Mouse (Mus musculus) thymus, postnatal 4 days (tissue): ENCODE data around the gene Myl6b.
A peak's percentile ranks its signal among the peaks of the same experiment; 100 is the strongest.
"Not testable (repeated sequence)": the region's sequence is repeated elsewhere in the genome, so short reads cannot be mapped to it uniquely, and the experiment has no call there.

Experiments used
- DNase-seq: peaks from one replicate; pipeline ENCODE4 v3.0.0; 2021

The Myl6b gene

DNA sequence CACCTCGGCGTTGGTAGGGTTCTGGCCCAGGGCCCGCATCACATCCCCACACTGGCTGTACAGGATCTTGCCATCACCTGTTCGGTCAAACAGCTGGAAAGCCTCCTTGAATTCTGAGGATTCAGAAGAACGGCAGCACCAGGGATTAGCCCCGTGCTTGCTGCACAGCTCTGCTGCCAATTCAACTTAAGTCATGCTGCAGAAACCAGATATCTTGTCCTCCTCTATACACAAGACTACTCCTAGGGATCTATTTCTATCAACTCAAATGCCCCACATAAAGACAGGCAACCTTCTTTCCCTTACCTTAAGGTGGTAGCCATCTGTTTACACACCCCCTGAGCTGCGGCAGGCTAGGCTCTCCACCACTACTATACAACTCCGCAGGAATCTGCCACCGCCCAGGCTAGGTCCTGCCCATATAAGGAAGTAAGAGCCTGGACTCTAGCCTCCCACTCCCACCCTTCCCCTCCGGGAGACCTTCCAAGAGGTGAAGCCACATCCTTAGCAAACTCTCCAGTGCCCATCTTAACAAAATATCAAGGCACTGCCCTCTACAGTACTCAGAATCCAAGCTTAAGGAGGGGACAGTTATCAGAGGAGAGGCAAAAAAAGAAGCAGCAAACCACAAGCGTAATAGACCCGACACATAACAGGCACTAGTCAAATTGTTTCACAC lies 5.7 kb downstream of the Myl6b start:
- DNase-seq = peak; percentile 51

DNA sequence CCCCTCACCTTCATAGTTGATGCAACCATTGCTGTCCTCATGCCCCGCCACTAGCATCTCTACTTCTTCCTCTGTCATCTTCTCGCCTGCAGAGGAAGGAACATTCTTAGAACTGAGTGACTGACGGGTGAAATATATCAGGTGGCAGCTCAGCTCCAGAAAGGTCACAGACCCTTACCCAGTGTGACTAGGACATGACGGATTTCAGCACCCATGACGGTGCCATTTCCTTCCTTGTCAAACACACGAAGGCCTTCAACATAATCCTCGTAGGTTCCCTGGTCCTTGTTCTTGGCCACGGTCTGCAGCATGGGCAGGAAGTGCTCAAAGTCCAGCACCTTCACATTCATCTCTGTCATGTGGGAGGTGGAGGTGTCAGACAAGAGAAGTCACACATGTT lies 6.4 kb downstream of the Myl6b start:
- DNase-seq = not testable (repeated sequence)

DNA sequence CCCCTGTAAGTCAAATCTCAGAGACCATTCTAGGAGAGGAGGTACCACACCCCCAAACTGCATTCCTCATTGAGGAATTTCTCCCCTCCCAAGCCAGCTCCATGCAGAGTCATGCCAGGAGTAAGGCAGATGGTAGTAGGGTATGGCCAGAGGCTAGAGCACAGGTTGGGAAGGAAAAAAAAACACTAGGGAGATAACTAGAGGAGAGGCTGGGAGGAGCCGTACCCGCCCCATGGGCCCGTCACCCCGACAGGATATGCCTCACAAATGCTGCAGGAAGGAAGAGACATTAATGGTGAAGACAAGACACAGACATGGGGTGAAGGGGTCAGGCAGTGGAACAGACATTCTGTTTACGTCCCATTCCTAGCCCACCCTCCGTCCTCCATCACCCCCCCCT lies 7.0 kb downstream of the Myl6b start:
- DNase-seq = no peak

DNA sequence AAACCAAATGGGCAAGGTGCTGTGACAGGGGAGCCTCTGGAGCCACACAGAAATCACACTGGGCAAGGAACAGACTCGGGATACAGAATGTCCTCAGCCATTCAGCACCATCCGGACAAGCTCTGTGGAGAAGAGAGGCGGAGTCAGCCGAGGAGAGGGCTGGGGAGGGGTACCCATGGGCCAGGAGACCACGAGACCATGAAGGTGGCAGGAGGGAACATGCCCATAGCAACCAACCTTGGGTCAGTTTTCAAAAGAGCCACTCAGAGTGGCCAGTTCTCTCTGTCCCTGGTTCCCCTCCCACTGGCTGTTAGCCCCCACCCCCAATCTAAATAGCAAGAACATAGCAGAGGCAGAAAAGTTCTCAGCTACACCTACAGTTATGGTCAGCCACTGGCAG lies 7.6 kb downstream of the Myl6b start:
- DNase-seq = no peak

DNA sequence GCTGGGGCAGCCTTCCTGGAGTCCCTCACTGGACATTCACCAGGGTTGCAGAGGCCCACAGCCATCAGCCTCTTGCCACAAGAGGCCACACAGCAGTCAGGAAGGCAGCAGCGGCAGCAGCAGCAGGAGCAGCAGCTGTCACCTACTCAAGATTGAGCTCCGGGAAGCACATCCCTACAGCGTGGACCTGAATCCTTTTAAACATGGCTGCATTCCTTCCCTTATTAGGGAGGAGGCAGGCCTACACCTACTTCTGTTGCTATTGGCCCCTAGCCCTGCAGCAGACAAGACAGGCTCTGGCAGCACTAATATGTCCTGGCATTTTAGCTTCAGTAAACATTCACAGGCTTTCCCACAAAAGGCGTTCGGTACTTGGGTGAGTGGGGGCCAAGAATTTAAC lies 8.3 kb downstream of the Myl6b start:
- DNase-seq = no peak

DNA sequence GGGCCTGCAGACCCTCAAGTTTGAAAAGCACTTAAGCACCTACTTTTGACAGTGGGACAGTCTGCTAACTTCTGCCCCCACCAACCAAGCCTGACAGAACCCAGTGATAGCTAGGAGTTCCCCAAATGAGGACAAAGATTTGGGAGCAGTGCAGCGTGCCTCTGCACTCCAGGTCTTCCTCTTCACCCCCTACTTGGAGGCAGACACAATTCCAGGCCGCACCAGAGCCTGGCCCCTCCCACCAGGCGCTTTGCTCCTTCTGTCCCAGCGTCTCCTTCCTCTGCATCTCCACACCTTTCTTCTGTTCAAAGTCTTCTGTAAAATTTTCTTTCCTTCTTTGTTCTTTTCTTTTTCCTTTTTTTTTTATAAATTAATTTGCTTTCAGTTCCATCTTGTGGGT lies 8.7 kb downstream of the Myl6b start:
- no peak for DNase-seq

DNA sequence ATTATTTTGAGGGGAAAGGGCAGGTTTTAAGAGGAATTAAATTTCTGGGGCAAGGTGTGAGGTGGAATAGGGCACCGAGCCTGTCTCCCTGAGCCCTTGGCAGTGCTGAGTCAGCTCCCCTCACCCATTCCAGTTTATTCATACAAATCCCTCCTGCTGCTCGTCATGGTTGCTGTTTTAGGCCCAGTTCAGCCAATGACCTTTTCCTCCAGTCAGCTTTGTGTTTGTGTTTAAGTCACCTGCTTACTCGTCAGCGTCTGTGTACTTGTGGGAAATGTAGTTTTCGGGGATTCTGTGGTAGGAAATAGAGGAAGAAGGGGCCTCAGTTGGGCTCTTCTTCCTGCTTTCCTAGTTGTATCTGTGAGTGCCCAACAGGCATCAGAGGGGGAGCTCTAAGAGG lies 9.1 kb downstream of the Myl6b start:
- DNase-seq = no peak

DNA sequence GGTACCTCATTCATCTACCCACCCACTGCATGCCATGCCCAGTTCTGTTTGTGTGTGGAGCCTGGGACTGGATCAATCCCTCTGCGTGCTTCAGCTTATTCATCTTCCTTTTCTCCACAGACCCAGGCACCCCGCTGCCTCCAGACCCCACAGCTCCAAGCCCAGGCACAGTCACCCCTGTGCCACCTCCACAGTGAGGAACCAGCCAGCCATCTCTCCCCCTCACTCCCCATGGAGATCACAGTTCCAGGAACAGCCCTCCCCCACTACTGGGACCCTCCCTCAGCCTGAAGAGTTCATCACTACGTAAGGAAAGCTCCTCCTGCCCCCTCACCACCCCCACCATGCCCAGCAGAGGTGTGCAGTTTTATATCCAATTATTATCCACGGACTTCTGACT lies 9.7 kb downstream of the Myl6b start:
- DNase-seq = no peak

DNA sequence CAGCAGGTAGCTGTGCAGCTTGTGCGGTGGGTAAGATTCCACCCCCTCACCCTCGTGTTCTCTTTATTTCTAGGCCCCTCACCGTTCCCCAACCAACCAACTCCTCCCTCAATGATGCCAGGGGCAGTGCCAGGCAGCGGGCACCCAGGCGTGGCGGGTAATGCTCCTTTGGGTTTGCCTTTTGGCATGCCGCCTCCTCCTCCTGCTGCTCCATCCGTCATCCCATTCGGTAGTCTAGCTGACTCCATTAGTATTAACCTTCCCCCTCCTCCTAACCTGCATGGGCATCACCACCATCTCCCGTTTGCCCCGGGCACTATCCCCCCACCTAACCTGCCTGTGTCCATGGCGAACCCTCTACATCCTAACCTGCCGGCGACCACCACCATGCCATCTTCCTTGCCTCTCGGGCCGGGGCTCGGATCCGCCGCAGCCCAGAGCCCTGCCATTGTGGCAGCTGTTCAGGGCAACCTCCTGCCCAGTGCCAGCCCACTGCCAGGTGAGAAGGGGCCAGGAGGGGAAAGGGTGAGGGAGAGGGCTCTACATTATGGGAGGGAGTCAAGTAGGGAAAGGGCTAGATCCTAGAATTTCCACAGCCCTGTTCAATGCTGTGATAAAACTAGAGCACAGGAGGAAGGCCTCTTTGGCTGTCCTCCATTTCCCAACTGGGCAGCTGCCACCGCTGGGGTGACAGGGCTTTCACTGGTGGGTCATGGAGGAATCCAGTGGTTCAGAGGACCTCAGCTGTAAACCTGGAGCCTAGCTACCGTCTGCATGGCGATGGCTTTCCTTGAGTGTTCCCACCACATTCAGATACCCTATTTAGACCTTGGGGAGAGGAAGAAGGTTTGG lies 10.4 kb downstream of the Myl6b start:
- DNase-seq = no peak

DNA sequence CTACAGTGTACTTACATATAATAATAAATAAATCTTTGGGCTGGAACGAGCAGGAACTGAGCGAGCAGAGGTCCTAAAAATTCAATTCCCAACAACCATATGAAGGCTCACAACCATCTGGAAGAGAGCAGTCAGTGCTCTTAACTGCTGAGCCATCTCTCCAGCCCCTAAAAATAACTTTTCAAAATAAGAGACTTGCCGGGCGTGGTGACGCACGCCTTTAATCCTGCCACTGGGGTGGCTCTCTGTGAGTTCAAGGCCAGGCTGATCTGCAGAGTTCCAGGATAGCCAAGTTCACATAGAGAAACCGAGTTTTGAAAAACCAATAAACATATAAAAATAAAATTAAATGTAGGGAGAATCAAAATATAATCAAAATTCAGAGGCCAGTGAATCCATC lies 12.1 kb downstream of the Myl6b start:
- DNase-seq = no peak

DNA sequence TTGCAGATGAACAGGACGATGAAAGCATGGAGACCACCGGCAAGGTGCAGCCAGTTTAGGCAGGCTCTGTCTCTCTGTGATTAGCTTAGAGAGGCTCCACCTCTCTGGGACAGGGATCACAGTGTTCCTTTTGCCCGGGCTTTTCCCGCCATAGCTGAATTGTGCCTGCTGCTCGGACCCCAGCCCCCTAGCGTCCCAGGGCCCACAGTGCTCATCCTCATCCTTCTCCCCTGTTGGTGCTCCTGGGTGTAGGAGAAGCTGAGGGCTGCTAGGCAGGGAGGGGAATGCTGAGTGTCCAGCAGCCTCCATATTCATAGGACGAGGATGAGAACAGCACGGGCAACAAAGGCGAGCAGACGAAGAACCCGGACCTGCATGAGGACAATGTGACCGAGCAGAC lies 24.1 kb downstream of the Myl6b start:
- DNase-seq = no peak

DNA sequence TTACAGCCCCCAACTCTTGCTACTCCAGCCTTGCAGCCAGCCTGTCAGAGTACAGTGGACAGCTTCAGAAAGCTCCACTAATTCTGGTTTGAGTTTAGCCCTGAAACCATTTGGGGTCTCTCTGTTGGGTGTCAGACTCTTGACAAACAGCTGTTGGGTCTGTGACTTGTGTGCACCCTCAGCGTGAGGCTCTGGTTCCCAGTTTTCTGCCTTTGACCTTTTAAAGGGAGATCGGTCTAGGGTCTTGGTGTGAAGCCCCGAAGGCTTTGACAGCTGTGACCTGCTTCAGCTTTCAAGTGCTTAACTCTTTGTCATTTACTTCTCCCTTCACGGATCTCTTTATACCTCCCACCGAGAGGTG lies 38.2 kb downstream of the Myl6b start:
- DNase-seq = no peak

DNA sequence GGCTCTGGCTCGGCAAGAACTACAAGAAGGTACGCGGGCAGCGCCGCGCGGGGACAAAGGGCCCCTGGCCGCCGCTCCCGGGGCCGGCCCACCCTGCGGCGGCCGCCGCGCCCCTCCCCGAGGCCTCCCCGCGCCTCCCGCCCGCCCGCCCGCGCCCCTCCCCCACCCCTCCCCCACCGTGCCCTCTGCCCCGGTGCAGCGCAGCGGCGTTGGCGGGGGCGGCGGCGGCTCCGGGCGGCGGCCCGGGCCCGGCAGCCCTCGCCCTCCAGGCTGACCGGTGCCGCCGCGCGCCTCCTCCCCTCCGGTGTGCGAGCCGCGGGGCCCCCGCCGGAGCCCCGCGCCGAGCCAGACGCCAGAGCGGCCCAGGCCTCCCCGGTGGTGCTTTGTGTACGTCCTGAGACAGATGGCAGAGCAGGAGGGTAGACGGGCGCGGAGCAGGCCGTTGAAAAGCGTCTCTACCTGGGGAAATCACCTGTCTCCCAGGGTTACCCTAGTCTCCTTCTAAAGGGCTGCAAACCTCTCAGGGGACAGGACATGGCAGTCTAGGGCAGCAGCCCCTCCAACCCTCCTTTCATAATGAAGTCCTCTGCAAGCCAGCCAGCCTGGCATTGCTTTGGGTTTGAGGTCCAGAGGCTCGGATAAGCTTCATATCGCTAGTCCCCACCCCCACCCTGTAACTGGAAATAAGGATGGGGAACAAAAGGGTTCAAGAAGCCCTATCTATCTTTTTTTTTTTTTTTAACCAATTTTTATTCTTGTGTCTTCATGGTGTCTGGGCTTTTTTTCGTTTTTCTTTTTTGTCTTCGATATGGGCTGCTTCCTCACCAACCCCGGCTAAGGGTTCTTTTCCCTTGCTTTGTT lies 38.8 kb downstream of the Myl6b start:
- DNase-seq = peak; percentile 69

DNA sequence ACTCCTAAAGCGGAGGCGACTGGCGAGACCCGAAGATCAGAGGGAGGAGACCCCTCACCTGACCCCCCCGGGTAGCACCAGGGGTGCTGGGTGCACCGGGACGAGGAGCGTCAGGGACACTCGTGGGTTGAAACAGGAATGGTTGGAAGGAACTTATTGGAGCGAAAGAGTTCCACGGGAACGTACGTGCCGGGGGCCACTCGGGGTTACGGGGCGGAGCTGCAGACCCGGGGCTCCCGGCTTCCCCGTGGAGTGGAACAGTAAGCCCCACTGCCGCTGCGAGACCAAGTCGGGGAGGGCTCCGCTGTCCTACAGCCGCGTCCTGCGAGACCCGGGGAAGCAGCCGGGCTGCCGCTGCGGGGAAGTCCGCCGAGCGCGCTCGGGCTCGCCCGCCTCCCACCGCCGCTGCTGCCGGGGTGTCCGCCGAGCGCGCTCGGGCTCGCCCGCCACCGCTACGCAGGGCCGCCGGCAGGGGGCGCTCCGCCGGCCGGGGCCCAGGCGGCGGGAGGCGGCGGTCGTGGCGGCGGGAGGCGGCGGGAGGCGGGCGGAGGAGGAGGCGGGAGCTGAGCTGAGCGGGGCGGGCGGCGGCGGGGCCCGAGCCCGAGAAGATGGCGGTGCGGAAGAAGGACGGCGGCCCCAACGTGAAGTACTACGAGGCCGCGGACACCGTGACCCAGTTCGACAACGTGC lies 39.6 kb downstream of the Myl6b start, which contains the start of gene Smarcc2:
Gene Smarcc2, plus strand, starts transcription at position 530 of the 690 bp plus-strand sequence.
- DNase-seq = peak; percentile 93

DNA sequence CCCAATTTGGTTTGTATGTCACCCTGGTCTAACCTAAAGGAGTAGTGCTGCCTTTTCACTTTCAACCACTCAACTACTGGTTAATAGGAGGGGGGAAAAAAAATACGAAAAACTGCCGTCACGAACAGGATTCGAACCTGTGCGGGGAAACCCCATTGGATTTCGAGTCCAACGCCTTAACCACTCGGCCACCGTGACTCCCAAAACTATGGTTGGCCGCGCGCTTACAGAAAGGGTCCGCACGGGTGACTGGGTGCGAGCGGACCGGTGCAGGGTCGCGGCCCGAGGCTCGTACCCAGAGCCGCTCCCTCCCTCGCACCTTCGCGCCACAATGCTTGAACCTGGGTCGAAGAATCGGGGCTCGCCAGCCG lies 40.2 kb downstream of the Myl6b start:
- DNase-seq = peak; percentile 94

DNA sequence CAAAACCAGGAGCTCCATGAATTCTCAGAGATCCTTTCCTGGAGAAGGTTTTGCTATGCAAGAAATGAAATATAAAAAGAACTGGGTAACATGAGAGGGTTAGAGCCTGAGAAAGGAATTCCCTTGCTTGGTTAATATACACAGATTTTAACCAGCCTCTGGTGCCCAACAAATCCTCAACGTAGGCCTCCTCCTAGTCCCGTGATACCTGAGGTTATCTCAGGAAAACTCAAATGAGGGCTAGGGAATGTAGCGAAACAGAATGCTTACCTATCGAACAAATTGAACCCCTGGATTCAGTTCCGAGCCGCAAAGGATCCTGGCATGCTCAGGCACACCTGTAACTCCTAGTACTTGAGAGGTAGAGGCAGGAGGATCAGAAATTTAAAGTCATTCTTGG lies 40.8 kb downstream of the Myl6b start:
- DNase-seq = no peak

DNA sequence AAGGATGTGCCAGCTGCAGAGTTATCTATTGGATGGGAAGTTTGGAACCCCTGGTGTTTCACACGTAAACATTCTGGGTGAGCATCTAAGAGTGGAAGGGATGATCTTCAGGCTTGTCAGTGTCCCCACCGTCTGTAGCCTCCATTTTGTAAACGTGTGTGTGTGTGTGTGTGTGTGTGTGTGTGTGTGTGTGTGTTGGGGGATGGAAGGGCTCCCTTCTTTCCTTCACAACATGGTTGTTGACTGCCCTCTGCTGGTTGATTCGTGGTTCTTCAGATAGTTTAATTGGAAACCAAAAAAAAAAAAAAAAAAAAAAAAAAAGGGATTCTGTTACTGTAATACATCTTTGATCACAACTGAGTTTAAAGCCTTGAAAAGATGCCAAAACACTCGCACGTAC lies 43.2 kb downstream of the Myl6b start:
- DNase-seq = peak; percentile 76

DNA sequence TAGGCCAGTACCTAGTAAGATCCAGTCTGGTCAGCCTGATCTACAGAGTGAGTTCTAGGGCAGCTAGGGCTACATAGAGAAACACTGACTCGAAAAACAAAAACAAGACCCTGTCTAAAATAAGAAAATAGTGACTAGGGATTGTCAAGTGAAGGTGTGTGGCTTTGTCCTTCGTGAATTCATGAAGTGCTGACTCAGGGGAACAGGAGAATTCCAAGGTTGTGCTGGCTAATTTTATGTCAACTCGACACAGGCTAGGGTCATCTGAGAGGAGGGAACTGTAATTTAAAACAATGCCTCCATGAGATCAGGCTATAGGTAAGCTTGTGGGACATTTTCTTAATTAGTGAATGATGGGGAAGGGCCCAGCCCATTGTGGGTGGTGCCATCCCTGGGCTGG lies 44.0 kb downstream of the Myl6b start:
- no peak for DNase-seq

DNA sequence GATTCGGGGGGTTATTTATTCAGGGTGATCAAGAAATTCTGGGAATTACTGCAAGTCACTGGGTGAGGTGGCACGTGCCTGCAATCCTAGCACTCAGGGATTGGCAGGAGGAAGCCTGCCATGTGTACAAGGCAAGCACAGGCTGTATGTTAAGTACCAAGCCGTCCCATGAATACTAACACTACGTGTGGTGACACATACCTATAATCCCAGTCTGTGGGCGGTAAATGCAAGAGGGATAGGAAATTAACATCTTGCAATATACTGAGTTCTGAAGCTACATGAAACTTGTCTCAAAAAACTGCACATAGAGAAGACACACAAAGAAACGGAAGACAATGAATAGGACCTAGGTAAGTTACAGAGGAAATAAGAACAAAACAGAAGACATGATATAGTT lies 47.5 kb downstream of the Myl6b start:
- no peak for DNase-seq

DNA sequence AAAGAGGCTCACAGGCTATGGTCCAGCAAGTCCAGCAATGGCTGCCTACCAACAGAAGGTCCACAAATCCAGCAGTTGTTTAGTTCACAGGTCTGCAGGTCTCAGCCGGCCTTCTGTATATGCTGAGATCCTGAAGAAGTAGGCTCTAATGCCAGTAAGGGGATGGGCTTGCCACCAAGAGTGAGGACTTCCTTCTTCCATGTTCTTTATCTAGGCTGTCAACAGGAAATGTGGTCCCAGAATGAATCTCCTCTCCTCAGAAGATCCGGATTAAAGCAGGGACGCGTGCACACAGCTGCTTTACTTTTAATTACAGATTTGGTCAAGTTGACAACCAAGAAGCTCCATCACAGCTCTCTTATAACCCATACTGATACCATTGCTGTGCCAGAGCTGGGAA lies 53.1 kb downstream of the Myl6b start:
- no peak for DNase-seq

DNA sequence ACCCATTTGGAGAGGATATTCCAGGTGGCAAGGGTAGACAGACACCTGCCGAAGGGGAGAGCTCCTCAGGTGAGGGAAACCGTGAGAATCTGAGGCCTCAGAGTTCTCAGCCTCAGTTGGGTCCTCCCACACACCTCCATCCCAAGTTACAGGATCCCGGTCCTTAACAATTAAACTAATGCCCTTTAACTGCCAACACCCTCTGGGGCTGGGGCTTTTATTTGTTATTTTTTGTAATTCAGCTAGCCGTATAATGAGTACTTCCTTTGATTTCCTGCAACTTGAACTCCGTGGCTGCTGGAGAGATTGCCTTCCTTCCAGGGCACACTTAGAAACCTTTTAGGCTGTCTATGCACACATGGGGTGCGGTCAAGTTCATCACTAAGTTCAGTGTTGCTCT lies 54.1 kb downstream of the Myl6b start:
- no peak for DNase-seq
